Mouse (Mus musculus): ENCODE results near the gene Pih1d1.
"Not testable (repeated sequence)": the region's sequence is repeated elsewhere in the genome, so short reads cannot be mapped to it uniquely, and the experiment has no call there.

DNA sequence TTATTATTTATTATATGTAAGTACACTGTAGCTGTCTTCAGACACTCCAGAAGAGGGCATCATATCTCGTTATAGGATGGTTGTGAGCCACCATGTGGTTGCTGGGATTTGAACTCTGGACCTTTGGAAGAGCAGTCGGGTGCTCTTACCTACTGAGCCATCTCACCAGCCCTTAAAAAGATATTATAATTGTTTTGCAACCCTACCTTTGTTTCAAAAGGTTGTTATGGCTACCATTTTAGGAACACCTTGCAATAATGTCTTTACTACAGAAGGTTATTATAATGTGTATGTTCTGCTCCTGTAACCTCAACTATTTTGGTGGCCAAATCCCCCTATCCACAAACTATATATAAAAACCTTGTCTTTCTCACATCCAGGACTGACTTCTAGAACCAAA lies 1.1 kb upstream of the Pih1d1 start:
- not testable (repeated sequence) for TF ChIP-seq CTCF (IDR thresholded peaks at IDR 0.05); EP300 (IDR thresholded peaks at IDR 0.05; ENCODE audit: insufficient read depth, low read depth, low read length)

Measured in heart, adult 2 months (tissue).